Mouse (Mus musculus): ENCODE data around the gene St6galnac1. TPM values are rescaled to one million over a fixed set of nuclear protein-coding genes. Genes with fewer than 3 reads are reported as not detected.
"Not testable (repeated sequence)": the region's sequence is repeated elsewhere in the genome, so short reads cannot be mapped to it uniquely, and the experiment has no call there.

Gene St6galnac1
- polyA plus RNA-seq (2012; ENCODE audit: insufficient read depth, low replicate concordance), result not detected in 2 replicates

DNA sequence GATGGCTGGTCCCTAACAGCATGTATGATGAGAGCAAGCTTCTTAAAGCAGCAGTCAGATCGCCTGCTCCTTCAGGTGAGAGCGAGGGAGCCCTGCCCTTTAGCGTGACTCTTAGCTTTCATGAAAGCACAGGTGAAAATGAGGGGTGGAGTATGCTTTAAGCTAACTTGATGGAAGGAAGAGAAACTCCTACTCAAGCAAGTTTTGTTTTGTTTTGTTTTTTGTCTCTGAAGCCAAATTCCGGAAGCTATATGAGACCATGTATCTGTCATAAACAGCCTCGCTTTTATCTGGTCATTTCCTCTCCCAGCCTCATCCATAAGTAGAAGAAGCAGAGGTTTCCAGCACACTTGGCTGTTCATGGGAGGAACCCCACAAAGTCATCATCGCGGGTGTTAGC, at the start of gene St6galnac1:
Gene St6galnac1 (minus strand): TSS at position 101 of the 400 bp plus-strand sequence.
- H3K27me3 ChIP-seq (replicated peaks), result peaks cover 44% of the 10 kb centered on the region

DNA sequence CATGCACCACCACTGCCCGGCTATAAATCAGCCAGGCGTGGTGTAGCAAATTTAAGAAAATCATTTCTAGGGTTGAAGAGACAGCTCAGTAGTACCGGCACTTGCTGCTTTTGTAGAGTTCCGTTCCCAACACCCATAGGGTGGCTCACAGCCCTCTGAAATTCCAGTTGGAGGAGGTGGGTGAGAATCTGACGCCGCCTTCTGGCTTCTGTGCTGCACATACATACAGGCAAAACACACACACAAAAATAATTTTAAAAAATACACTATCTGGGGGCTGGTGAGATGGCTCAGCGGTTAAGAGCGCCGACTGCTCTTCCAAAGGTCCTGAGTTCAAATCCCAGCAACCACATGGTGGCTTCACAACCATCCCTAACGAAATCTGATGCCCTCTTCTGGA, 48.6 kb upstream of the St6galnac1 start:
- peaks cover 40% of the 10 kb centered on the region for H3K4me1 ChIP-seq
- H3K4me3 ChIP-seq (replicated peaks); H3K36me3 ChIP-seq (replicated peaks; ENCODE audit: low read length); H3K9me3 ChIP-seq: not testable (repeated sequence)
- H3K27me3 ChIP-seq (replicated peaks), result peaks cover 77% of the 10 kb centered on the region

More for the DNA sequence above, at the start of gene St6galnac1:
- no peaks in the 10 kb centered on the region for H3K36me3 ChIP-seq (replicated peaks; ENCODE audit: low read length)
- TF ChIP-seq GATA1 (IDR thresholded peaks at IDR 0.05; ENCODE audit: borderline replicate concordance, low read length) (no peak), FLI1 (IDR thresholded peaks at IDR 0.05; ENCODE audit: low read length) (no peak)
- H3K9me3 ChIP-seq, result 0 out of 2 replicates have a peak, but pooled peaks cover 3% of the 10 kb centered on the region
- H3K4me1 ChIP-seq, result peaks cover 10% of the 10 kb centered on the region
- H3K4me3 ChIP-seq (replicated peaks), result no peak within 1 kb of the TSS

DNA sequence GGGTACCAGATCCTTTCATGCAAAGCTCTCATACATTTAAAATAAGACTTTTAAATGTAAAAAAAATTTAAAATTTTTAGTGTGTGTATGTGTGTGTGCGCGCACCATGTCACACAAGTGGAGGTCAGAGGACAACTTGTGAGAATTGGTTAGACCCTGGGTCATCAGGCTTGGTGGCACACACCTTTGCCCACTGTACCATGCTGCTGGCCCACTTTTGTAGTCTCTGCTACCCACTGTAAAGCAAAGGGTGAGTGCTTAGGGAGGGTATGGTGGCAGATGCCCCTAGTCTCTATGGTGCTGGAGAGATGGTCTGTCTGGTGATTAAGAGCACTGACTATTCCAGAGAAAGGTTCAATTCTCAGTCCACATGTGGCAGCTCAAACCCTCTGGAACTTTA, 47.9 kb upstream of the St6galnac1 start:
- Histone ChIP-seq H3K36me3 (replicated peaks; ENCODE audit: low read length) (no peaks in the 10 kb centered on the region), H3K9me3 (no peaks in the 10 kb centered on the region), H3K27me3 (replicated peaks) (peaks cover 77% of the 10 kb centered on the region), H3K4me1 (peaks cover 34% of the 10 kb centered on the region), H3K4me3 (replicated peaks) (no peak overlapping the region)
- no peak for TF ChIP-seq GATA1 (IDR thresholded peaks at IDR 0.05; ENCODE audit: borderline replicate concordance, low read length)
- no peak for TF ChIP-seq FLI1 (IDR thresholded peaks at IDR 0.05; ENCODE audit: low read length)

- Histone ChIP-seq H3K36me3 (replicated peaks; ENCODE audit: low read length) (no peaks in the 10 kb centered on the region), H3K27me3 (replicated peaks) (peaks cover 76% of the 10 kb centered on the region), H3K9me3 (no peaks in the 10 kb centered on the region), H3K4me3 (replicated peaks) (no peak overlapping the region), H3K4me1 (peaks cover 28% of the 10 kb centered on the region)
- no peak for TF ChIP-seq FLI1 (IDR thresholded peaks at IDR 0.05; ENCODE audit: low read length)
- TF ChIP-seq GATA1 (IDR thresholded peaks at IDR 0.05; ENCODE audit: borderline replicate concordance, low read length), result no peak
Measured at GRCm38 (mm10) chr11:116822626-116823025, 47.3 kb upstream of the St6galnac1 start.

GRCm38 (mm10) chr11:116822215-116822614, 46.9 kb upstream of the St6galnac1 start:
- Histone ChIP-seq H3K36me3 (replicated peaks; ENCODE audit: low read length) (no peaks in the 10 kb centered on the region), H3K27me3 (replicated peaks) (peaks cover 76% of the 10 kb centered on the region)
- TF ChIP-seq FLI1 (IDR thresholded peaks at IDR 0.05; ENCODE audit: low read length), result no peak
- no peak for TF ChIP-seq GATA1 (IDR thresholded peaks at IDR 0.05; ENCODE audit: borderline replicate concordance, low read length)

DNA sequence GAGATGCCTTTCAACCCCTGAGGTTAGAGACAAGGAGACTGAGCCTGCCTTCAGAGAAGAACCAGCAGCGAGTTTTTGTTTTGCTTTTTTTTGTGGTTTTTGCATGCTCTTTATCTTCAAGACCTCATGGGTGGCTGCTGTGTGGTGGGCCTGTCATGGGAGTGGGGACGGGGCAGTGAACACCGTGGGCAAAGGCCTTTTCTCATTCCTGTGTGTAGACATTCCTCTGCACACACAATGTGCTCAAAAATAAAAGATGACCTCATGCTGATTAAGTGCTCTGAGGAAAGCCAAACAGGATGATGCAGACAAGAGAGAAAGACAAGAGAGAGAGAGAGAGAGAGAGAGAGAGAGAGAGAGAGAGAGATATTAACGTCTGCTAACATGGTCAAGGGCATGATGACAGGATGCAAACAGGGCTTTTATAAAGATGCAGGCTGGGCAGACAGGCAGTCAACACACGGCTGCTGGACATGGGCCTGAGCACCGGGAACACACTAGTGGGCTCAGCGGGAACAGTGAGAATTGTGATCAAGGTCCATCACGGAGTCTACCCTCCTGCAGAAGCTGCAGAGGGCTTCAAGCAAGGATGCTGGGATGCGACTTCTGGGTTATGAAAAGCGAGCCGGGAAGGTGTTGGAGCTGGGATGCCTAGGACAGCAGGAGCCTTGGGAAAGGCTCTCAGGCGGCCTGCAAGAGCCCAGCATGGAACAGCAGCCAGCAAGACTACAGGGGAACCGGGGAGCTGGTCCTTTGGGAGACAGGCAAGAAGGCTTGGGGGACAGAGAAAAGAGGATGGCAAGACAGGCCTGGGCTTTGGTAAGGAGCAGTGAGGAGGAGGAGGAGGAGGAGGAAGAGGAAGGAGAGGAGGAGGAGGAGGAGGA, 46.0 kb upstream of the St6galnac1 start:
- Histone ChIP-seq H3K9me3 (no peaks in the 10 kb centered on the region), H3K27me3 (replicated peaks) (peaks cover 76% of the 10 kb centered on the region), H3K36me3 (replicated peaks; ENCODE audit: low read length) (no peaks in the 10 kb centered on the region), H3K4me3 (replicated peaks) (no peak overlapping the region), H3K4me1 (peaks cover 18% of the 10 kb centered on the region)
- no peak for TF ChIP-seq GATA1 (IDR thresholded peaks at IDR 0.05; ENCODE audit: borderline replicate concordance, low read length)
- TF ChIP-seq FLI1 (IDR thresholded peaks at IDR 0.05; ENCODE audit: low read length), result no peak

More at GRCm38 (mm10) chr11:116822215-116822614, 46.9 kb upstream of the St6galnac1 start:
- Histone ChIP-seq H3K4me3 (replicated peaks) (no peak overlapping the region), H3K4me1 (peaks cover 24% of the 10 kb centered on the region), H3K9me3 (no peaks in the 10 kb centered on the region)

GRCm38 (mm10) chr11:116819932-116820593, 44.8 kb upstream of the St6galnac1 start:
- peaks cover 18% of the 10 kb centered on the region for H3K4me1 ChIP-seq
- H3K27me3 ChIP-seq (replicated peaks), result peaks cover 73% of the 10 kb centered on the region
- TF ChIP-seq GATA1 (IDR thresholded peaks at IDR 0.05; ENCODE audit: borderline replicate concordance, low read length) (no peak), FLI1 (IDR thresholded peaks at IDR 0.05; ENCODE audit: low read length) (no peak)
- H3K4me3 ChIP-seq (replicated peaks), result no peak overlapping the region
- no peaks in the 10 kb centered on the region for H3K36me3 ChIP-seq (replicated peaks; ENCODE audit: low read length)
- no peaks in the 10 kb centered on the region for H3K9me3 ChIP-seq

DNA sequence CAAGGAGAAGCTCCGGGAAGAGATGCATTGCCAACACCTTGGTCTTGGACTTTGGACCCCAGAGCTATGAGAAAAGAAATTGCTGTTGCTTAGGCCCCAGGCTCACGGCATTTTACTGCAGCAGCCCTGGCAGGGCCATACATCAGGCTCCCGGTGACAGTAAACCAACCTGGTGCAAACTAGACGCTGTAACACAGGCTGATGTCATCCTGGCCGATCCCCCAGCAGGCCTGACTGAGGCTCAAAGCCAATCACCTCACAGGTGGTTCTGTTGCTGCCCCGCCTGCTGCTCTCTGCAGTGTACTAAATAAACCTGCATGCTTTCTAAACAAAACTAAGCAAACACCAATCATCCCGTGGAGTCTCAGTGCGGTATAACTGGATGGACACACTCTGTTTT, 43.4 kb upstream of the St6galnac1 start:
- no peak for TF ChIP-seq GATA1 (IDR thresholded peaks at IDR 0.05; ENCODE audit: borderline replicate concordance, low read length)
- TF ChIP-seq FLI1 (IDR thresholded peaks at IDR 0.05; ENCODE audit: low read length), result no peak
- Histone ChIP-seq H3K4me3 (replicated peaks) (no peak overlapping the region), H3K9me3 (no peaks in the 10 kb centered on the region), H3K27me3 (replicated peaks) (peaks cover 84% of the 10 kb centered on the region), H3K4me1 (peaks cover 23% of the 10 kb centered on the region), H3K36me3 (replicated peaks; ENCODE audit: low read length) (no peaks in the 10 kb centered on the region)

GRCm38 (mm10) chr11:116817567-116817966, 42.3 kb upstream of the St6galnac1 start:
- H3K36me3 ChIP-seq (replicated peaks; ENCODE audit: low read length), result no peaks in the 10 kb centered on the region
- TF ChIP-seq GATA1 (IDR thresholded peaks at IDR 0.05; ENCODE audit: borderline replicate concordance, low read length), result no peak
- no peak for TF ChIP-seq FLI1 (IDR thresholded peaks at IDR 0.05; ENCODE audit: low read length)
- no peak overlapping the region for H3K4me3 ChIP-seq (replicated peaks)
- peaks cover 90% of the 10 kb centered on the region for H3K27me3 ChIP-seq (replicated peaks)
- H3K9me3 ChIP-seq, result no peaks in the 10 kb centered on the region
- peaks cover 26% of the 10 kb centered on the region for H3K4me1 ChIP-seq

DNA sequence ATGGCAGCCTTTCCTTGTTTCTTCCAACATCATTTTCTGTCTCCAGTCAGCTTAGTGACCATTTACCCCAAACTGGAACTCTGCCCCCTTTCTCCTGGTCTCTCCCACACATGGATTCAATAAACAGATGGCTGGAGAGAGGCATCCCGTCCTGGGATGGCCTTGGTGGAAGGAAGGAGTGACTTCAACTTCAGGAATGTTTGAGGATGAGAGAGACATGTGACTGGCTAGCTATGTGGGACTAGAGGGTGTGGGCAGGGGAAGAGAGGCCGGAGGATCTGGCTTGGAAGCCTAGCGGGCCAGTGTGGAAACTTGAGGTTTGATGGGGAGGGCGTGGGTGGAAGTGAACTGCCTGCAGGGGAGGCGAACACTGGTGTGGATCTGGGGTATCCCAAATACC, 41.5 kb upstream of the St6galnac1 start:
- TF ChIP-seq FLI1 (IDR thresholded peaks at IDR 0.05; ENCODE audit: low read length), result no peak
- no peak for TF ChIP-seq GATA1 (IDR thresholded peaks at IDR 0.05; ENCODE audit: borderline replicate concordance, low read length)
- H3K27me3 ChIP-seq (replicated peaks), result peaks cover 86% of the 10 kb centered on the region
- H3K9me3 ChIP-seq, result no peaks in the 10 kb centered on the region
- peaks cover 25% of the 10 kb centered on the region for H3K4me1 ChIP-seq
- H3K4me3 ChIP-seq (replicated peaks), result no peak overlapping the region
- no peaks in the 10 kb centered on the region for H3K36me3 ChIP-seq (replicated peaks; ENCODE audit: low read length)

All from megakaryocyte, embryonic 14.5 days (primary cell).